Mouse (Mus musculus) embryonic facial prominence, embryonic 11.5 days (tissue): ENCODE measurements around the gene Foxn3. TPM values are rescaled to one million over a fixed set of nuclear protein-coding genes. Genes with fewer than 3 reads are reported as not detected.
A peak's percentile ranks its signal among the peaks of the same experiment; 100 is the strongest.

Source experiments
- ATAC-seq: fragments of 200-750 bp; cut with Nextera tagmentation; replicated peaks from 2 replicates; pipeline ENCODE4 v1.8.0; 2017; ENCODE audit warnings: low read depth; ENCODE audit not compliant: insufficient number of reproducible peaks, low FRiP score, low TSS enrichment
- DNase-seq: peaks from one replicate; pipeline ENCODE4 v3.0.0-alpha.2; 2015; ENCODE audit warnings: low spot score
- H3K27ac ChIP-seq: fragments of 300-500 bp; sonication (generic); replicated peaks from 2 replicates; pipeline ENCODE4 v1.5.1; 2014; ENCODE audit warnings: mild to moderate bottlenecking, low read depth, low read length, control low read depth
- H3K27me3 ChIP-seq: fragments of 300-500 bp; sonication (generic); 2 replicates; pipeline ENCODE4 v1.6.1; 2014; ENCODE audit warnings: mild to moderate bottlenecking, low read length, moderate library complexity, mixed read lengths; ENCODE audit not compliant: control insufficient read depth, insufficient read depth
- H3K36me3 ChIP-seq: fragments of 300-500 bp; sonication (generic); replicated peaks from 2 replicates; pipeline ENCODE4 v1.6.1; 2014; ENCODE audit warnings: low read depth, mild to moderate bottlenecking, low read length, moderate library complexity, mixed read lengths; ENCODE audit not compliant: control insufficient read depth, insufficient read depth
- H3K4me1 ChIP-seq: fragments of 300-500 bp; sonication (generic); 2 replicates; pipeline ENCODE4 v1.6.1; 2014; ENCODE audit warnings: low read length, mixed read lengths; ENCODE audit not compliant: control insufficient read depth, insufficient read depth
- H3K4me2 ChIP-seq: fragments of 300-500 bp; sonication (generic); 2 replicates; pipeline ENCODE4 v1.6.1; 2014; ENCODE audit warnings: low read depth, mild to moderate bottlenecking, control low read depth, low read length, moderate library complexity
- H3K4me3 ChIP-seq: fragments of 300-500 bp; sonication (generic); 2 replicates; pipeline ENCODE4 v1.5.1; 2014; ENCODE audit warnings: low read depth, low read length, control low read depth
- H3K9ac ChIP-seq: fragments of 300-500 bp; sonication (generic); replicated peaks from 2 replicates; pipeline ENCODE4 v1.6.1; 2014; ENCODE audit warnings: mild to moderate bottlenecking, control low read depth, low read length
- H3K9me3 ChIP-seq: fragments of 300-500 bp; sonication (generic); replicated peaks from 2 replicates; pipeline ENCODE4 v1.6.1; 2016; ENCODE audit warnings: mild to moderate bottlenecking, low read length, inconsistent platforms, mixed read lengths; ENCODE audit not compliant: control insufficient read depth
- WGBS: fragments of 180-500 bp; shearing (Covaris S2); extraction: QIAGEN DNeasy Blood & Tissue Kit; methylation state at CpG from one replicate; pipeline ENCODE4 v1.1.7; 2014; 5-methylcytosine and 5-hydroxymethylcytosine counted together
- polyA plus RNA-seq: library from polyadenylated mRNA; unstranded; fragments of >200 nt; fragmentation: Nextera tagmentation; extraction: Ambion mirVana; gene quantifications from 2 replicates; pipeline ENCODE4 v1.2.1, GENCODE M21; 2014

Foxn3 gene
- polyA plus RNA-seq, 1 experiment from 2014 or later, result 80.5 TPM

DNA sequence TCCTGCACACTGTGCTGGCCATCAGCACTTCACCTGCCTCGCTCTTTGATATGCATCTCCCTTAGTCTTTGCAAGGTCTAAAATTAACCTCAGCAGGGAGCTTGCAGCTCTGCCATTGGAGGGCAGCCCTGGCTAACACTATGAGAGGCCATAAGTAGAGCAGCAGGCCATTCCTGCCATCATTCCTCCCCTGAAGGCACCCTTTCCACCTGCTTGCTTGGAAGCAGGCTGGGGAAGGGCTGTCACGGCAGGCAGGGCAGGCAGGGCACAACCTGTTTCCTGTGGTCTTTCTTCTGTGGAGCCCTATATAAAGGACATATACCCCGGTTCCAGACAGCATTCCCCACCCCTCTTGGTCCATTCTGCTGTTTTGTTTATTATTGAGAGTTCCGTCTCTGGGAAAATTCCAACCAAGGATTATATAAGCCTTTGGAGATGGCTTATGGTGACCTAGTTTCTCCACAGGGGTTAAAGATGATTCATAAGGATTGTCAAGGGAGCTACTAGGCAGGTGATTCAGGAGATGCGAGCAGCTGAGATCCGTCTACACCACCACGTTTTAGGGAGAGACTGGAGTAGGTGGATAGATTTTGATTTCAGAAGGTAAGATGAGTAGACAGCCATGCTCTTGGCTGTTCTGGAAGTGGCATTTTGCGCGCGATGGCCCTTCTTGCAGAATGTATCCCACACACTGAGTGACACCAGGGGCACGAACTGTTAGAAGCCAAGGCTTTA lies 347.7 kb downstream of the Foxn3 start:
- no peak overlapping the region for H3K4me3 ChIP-seq
- WGBS, result 68% methylated on average over 11 of the region's 11 CpGs
- H3K36me3 ChIP-seq, result no peaks in the 10 kb centered on the region
- ATAC-seq (no peak), DNase-seq (no peak)
- no peak overlapping the region for H3K27ac ChIP-seq
- no peak overlapping the region for H3K4me2 ChIP-seq
- H3K9ac ChIP-seq, result no peak overlapping the region
- H3K27me3 ChIP-seq, result no peaks in the 10 kb centered on the region
- peaks cover 3% of the 10 kb centered on the region for H3K4me1 ChIP-seq
- no peaks in the 10 kb centered on the region for H3K9me3 ChIP-seq

DNA sequence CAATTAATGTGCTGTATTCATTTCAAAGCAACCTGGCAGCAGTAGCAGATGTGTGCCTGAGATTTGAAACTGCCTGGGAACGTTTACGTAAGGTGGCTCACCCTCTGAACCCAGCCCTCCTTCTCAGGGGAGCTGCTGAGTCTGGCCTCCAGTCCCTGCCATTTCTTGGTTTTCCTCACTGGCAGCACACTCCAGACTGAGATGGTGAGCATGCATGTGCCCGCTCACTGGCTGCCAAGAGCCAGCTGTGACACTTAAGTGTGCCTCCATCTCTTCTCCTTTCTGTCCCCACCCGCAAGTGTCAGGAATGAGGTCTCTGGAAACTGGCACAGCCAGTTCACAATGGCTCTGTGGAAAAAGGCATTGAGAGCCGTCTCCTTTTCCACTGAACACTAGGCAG lies 349.3 kb downstream of the Foxn3 start:
- Histone ChIP-seq H3K9me3 (no peaks in the 10 kb centered on the region), H3K27me3 (no peaks in the 10 kb centered on the region), H3K9ac (no peak overlapping the region), H3K4me1 (peaks cover 3% of the 10 kb centered on the region), H3K4me2 (no peak overlapping the region), H3K27ac (no peak overlapping the region), H3K4me3 (no peak overlapping the region), H3K36me3 (no peaks in the 10 kb centered on the region; the same call in 1 of the 2 replicates)
- ATAC-seq (no peak), DNase-seq (peak; percentile 39)
- 60% methylated on average over 5 of the region's 5 CpGs for WGBS

DNA sequence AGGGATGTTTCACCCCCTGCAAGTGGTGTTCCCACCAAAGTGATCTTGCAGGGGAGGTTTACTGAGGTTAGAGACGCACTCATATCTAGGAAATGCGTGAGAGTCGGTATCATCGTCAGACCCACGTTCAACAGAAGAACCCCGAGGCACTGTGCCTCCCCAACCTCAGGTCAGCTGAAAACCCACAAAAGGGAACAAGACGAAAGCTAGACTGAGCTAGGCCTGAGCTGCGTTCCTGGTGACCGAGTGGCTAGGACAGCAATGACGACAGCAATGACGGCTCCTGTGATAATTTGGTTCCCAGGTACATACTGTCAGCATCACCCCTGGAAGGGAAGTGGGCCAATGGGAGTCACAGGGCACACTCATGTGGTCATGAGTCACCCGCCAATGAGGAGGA lies 350.2 kb downstream of the Foxn3 start:
- Histone ChIP-seq H3K9me3 (no peaks in the 10 kb centered on the region), H3K4me3 (no peak overlapping the region), H3K9ac (no peak overlapping the region), H3K27ac (no peak overlapping the region), H3K27me3 (no peaks in the 10 kb centered on the region), H3K4me2 (no peak overlapping the region), H3K36me3 (no peaks in the 10 kb centered on the region; the same call in 1 of the 2 replicates), H3K4me1 (peaks cover 3% of the 10 kb centered on the region)
- ATAC-seq (0 out of 2 replicates have a peak, but pooled peaks have one; percentile 30), DNase-seq (no peak)
- 94% methylated on average over 12 of the region's 12 CpGs for WGBS

DNA sequence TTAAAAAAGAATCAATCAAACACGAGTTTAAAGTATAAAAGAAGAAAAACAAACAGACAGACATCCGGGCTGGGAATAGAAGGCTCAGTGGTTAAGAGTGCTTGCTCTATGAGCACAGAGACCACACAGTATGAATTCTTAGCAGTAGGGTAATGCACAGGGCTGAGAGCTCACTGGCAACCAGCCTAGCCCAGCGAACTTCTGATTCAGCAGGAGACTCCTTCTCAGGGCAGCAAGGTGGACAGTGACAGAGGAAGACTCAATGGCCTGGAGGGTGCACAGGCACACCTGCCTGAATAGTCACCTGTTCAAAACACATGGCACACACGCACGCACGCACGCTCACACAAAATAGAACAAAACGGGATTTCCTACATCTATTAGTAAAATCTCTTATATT lies 353.6 kb downstream of the Foxn3 start:
- H3K4me3 ChIP-seq, result no peak overlapping the region
- no peak overlapping the region for H3K4me2 ChIP-seq
- no peaks in the 10 kb centered on the region for H3K27me3 ChIP-seq
- no peak overlapping the region for H3K27ac ChIP-seq
- no peaks in the 10 kb centered on the region; the same call in 1 of the 2 replicates for H3K36me3 ChIP-seq
- WGBS, result 92% methylated on average over 8 of the region's 8 CpGs
- no peak overlapping the region for H3K9ac ChIP-seq
- H3K9me3 ChIP-seq, result no peaks in the 10 kb centered on the region
- ATAC-seq, result no peak
- DNase-seq, result no peak
- peaks cover 3% of the 10 kb centered on the region for H3K4me1 ChIP-seq

DNA sequence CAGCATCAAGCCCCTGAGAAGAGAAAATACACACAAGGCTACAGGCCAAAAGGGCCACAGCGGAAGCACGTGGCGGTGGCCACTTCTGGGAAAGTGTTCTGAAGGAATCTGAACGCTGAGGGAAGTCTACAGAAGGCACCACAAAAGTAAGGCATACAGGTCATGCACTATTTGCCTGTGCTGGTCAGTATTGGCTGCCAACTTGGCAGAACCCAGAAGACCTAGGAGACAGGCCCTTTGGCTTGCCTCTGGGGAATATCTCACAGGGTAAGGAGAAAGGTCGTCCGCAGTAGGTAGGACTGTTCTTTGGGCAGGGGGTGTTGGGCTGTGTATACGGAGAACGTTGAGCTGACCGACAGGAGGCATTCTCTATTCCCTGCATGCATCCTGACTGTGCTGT lies 355.1 kb downstream of the Foxn3 start:
- DNase-seq (no peak), ATAC-seq (no peak)
- Histone ChIP-seq H3K27me3 (no peaks in the 10 kb centered on the region), H3K4me1 (no peaks in the 10 kb centered on the region), H3K9me3 (no peaks in the 10 kb centered on the region), H3K4me3 (no peak overlapping the region), H3K36me3 (no peaks in the 10 kb centered on the region; the same call in 1 of the 2 replicates), H3K9ac (no peak overlapping the region), H3K27ac (no peak overlapping the region), H3K4me2 (no peak overlapping the region)
- 90% methylated on average over 9 of the region's 9 CpGs for WGBS

DNA sequence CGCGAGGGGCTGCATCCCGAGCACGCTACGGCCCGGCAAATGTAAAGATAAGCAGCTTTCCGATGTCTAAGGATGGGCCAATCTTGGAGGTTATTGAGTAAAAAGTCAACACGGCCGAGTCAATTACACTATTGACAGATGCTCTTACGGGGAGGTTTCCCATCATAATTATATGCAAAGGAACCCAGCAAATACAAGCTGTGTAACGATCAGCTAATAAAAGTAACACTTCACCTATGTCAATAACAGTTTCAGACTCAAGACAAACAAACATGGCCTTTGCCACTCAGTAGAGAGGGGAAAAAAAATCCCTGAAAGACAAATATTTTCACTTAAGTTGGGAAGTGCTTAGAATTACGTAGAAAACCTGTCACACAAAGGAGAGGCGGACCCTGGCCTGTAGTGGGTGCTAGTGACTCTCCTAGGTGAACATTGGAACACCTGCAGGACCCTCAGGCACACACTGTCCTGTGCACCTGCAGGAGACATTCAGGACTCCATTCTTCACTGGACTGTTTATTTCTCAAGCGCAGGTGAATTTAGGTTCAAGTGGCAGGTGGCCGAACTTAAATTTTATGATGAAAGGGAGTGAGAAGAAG lies 356.3 kb downstream of the Foxn3 start:
- H3K4me1 ChIP-seq, result no peaks in the 10 kb centered on the region
- ATAC-seq (no peak), DNase-seq (no peak)
- H3K27ac ChIP-seq, result no peak overlapping the region
- H3K9me3 ChIP-seq, result no peaks in the 10 kb centered on the region
- no peak overlapping the region for H3K4me2 ChIP-seq
- 90% methylated on average over 15 of the region's 15 CpGs for WGBS
- H3K9ac ChIP-seq, result no peak overlapping the region
- no peaks in the 10 kb centered on the region for H3K27me3 ChIP-seq
- no peak overlapping the region for H3K4me3 ChIP-seq
- no peaks in the 10 kb centered on the region; the same call in 1 of the 2 replicates for H3K36me3 ChIP-seq

DNA sequence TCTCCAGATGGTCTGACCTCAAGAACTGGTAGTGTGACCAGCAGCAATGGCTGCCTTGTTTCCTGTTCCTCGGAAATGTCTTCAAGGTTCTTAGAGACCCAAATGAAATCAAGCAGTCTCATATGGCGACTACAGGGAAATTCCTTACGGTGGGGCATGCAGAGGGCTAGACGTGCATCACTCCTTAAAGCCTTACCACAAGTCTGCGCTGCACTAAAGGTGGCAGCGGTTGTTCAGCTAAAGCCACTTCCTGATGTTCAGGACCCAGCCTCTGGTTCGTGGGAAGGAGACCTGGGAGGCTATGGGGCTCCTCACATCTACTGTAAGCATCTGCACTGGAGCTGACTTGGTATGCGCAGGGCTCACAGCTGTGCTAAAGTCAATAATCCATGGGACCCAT lies 357.6 kb downstream of the Foxn3 start:
- Histone ChIP-seq H3K4me2 (no peak overlapping the region), H3K4me3 (no peak overlapping the region), H3K9ac (no peak overlapping the region), H3K4me1 (no peaks in the 10 kb centered on the region; the same call in 1 of the 2 replicates), H3K9me3 (no peaks in the 10 kb centered on the region), H3K27me3 (no peaks in the 10 kb centered on the region), H3K36me3 (no peaks in the 10 kb centered on the region; the same call in 1 of the 2 replicates), H3K27ac (no peak overlapping the region)
- WGBS, result 89% methylated on average over 8 of the region's 8 CpGs
- ATAC-seq, result no peak
- no peak for DNase-seq

DNA sequence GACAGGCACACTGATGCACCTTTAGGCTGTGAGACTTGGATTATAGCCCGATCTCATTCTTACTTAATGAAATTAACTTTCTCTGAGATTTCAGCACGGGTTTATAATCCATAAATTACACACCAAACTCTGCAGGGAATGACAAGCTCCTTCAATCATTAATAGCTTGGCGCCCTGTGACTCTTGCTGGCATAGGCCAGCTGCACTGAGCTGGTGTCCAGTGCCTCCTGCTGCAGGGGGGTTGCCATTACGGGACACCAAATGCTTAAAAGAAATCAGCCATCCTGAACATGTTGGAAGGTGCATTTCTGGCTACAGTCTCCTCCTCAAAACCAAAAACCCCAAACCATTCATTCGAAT lies 364.3 kb downstream of the Foxn3 start:
- DNase-seq (no peak), ATAC-seq (no peak)
- Histone ChIP-seq H3K9me3 (no peaks in the 10 kb centered on the region), H3K9ac (no peak overlapping the region), H3K4me3 (no peak overlapping the region), H3K27me3 (no peaks in the 10 kb centered on the region), H3K4me1 (no peaks in the 10 kb centered on the region; the same call in 1 of the 2 replicates), H3K36me3 (no peaks in the 10 kb centered on the region), H3K27ac (no peak overlapping the region), H3K4me2 (no peak overlapping the region)
- 84% methylated on average over 5 of the region's 5 CpGs for WGBS
